Mouse (Mus musculus): ENCODE data around the gene Accs.

DNA sequence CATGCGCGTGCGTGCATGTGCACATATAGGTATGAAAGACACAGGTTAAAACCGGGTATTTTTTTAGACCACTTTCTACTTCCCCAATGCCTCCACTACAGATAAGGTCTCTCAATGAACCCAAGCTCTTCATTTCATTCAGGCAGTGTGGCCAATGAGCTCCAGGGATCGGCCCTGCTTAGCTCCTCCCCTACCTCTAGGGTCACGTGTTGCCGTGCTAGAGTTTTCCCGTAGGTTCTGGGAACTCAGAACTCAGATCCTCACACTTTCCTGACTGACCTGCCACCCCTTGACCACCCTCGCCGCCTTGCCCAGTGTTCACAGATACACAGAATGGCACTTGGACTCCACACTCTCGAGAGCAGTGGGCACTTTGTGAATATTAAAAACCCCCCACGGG, 9.1 kb upstream of the Accs start:
- TF ChIP-seq HCFC1 (IDR thresholded peaks at IDR 0.05; ENCODE audit: low read depth, low read length) (no peak), EP300 (IDR thresholded peaks at IDR 0.05; ENCODE audit: low read length) (no peak), UBTF (IDR thresholded peaks at IDR 0.05; ENCODE audit: low read depth, low read length) (no peak), CTCF (conservative IDR thresholded peaks at IDR 0.05 in 1 of 2, IDR thresholded peaks at IDR 0.05 in 1 of 2; ENCODE audit: low read depth in 2 of 2, low read length in 2 of 2) (no peak), NELFE (IDR thresholded peaks at IDR 0.05; ENCODE audit: low read depth, low read length) (no peak), ELF1 (IDR thresholded peaks at IDR 0.05; ENCODE audit: low read depth, low read length) (no peak), ZC3H11A (IDR thresholded peaks at IDR 0.05; ENCODE audit: low read depth, low read length) (no peak), POLR2A (IDR thresholded peaks at IDR 0.05; ENCODE audit: low read depth, low read length) (no peak), SMC3 (IDR thresholded peaks at IDR 0.05; ENCODE audit: low read depth, low read length) (no peak), USF2 (conservative IDR thresholded peaks at IDR 0.05; ENCODE audit: low read depth, low read length) (no peak; the same call in 1 of the 2 replicates), RAD21 (IDR thresholded peaks at IDR 0.05; ENCODE audit: low read depth, low read length) (no peak)
